Mouse (Mus musculus) lung, adult 2 months (tissue): ENCODE results near the gene Il1rapl2. TPM values are rescaled to one million over a fixed set of nuclear protein-coding genes. Genes with fewer than 3 reads are reported as not detected.

Source experiments
- DNase-seq: peaks from one replicate; pipeline ENCODE4 v3.0.0; 2022
- H3K4me1 ChIP-seq: fragments of 200-500 bp; 2 replicates; pipeline ENCODE4 v1.6.1; 2011; ENCODE audit warnings: low read length; ENCODE audit not compliant: control insufficient read depth, insufficient read depth
- H3K4me3 ChIP-seq: fragments of 200-500 bp; replicated peaks from 2 replicates; pipeline ENCODE3; 2011; ENCODE audit warnings: low read depth, mild to moderate bottlenecking, control low read depth, low read length; ENCODE audit errors: extremely low read depth
- CTCF ChIP-seq: fragments of 200-500 bp; IDR thresholded peaks from 2 replicates; pipeline ENCODE4 v1.5.1; 2011; ENCODE audit warnings: mild to moderate bottlenecking, low read length, control low read depth; ENCODE audit not compliant: insufficient read depth
- POLR2A ChIP-seq: fragments of 200-500 bp; IDR thresholded peaks from 2 replicates; pipeline ENCODE4 v1.6.1; 2011; ENCODE audit warnings: low read depth, mild to moderate bottlenecking, control low read depth, low read length, borderline replicate concordance; ENCODE audit errors: extremely low read depth
- WGBS: fragments of 180-500 bp; shearing (Covaris S2); methylation state at CpG from one replicate; pipeline ENCODE4 v1.1.7; 2018; 5-methylcytosine and 5-hydroxymethylcytosine counted together
- polyA plus RNA-seq: library from polyadenylated mRNA; depleted of rRNA; stranded (reverse); fragments of >200 nt; gene quantifications from 2 replicates; pipeline ENCODE4 v1.2.3, GENCODE M21; 2012

Il1rapl2 gene
- polyA plus RNA-seq, 1 experiment = not detected

GRCm38 (mm10) chrX:138505049-138505448, 934.6 kb downstream of the Il1rapl2 start:
- no peak for DNase-seq
- 55% methylated on average over 3 of the region's 3 CpGs for WGBS
- TF ChIP-seq POLR2A = no peak
- TF ChIP-seq CTCF = no peak
- Histone ChIP-seq H3K4me3 (no peak overlapping the region), H3K4me1 (no peaks in the 10 kb centered on the region)

GRCm38 (mm10) chrX:138620106-138620505, 1049.7 kb downstream of the Il1rapl2 start:
- H3K4me3 ChIP-seq = no peak overlapping the region
- 54% methylated on average over 3 of the region's 3 CpGs for WGBS
- TF ChIP-seq CTCF = no peak
- TF ChIP-seq POLR2A = no peak
- no peaks in the 10 kb centered on the region for H3K4me1 ChIP-seq
- DNase-seq = no peak

GRCm38 (mm10) chrX:138625311-138625710, 1054.9 kb downstream of the Il1rapl2 start:
- Histone ChIP-seq H3K4me3 (no peak overlapping the region), H3K4me1 (no peaks in the 10 kb centered on the region)
- DNase-seq = no peak
- no peak for TF ChIP-seq CTCF
- no peak for TF ChIP-seq POLR2A

GRCm38 (mm10) chrX:138722372-138722771, 1152.0 kb downstream of the Il1rapl2 start:
- WGBS = 12% methylated on average over 1 of the region's 1 CpGs
- H3K4me1 ChIP-seq = no peaks in the 10 kb centered on the region
- DNase-seq = no peak
- TF ChIP-seq CTCF (no peak), POLR2A (no peak)
- H3K4me3 ChIP-seq = no peak overlapping the region

GRCm38 (mm10) chrX:138800958-138801357, 1230.5 kb downstream of the Il1rapl2 start:
- Histone ChIP-seq H3K4me1 (no peaks in the 10 kb centered on the region), H3K4me3 (no peak overlapping the region)
- DNase-seq = no peak
- 40% methylated on average over 3 of the region's 3 CpGs for WGBS
- TF ChIP-seq POLR2A = no peak
- TF ChIP-seq CTCF = no peak

- TF ChIP-seq CTCF = no peak
- TF ChIP-seq POLR2A = no peak
- Histone ChIP-seq H3K4me3 (no peak overlapping the region), H3K4me1 (no peaks in the 10 kb centered on the region)
- no peak for DNase-seq
Measured at GRCm38 (mm10) chrX:138831876-138832275, 1261.5 kb downstream of the Il1rapl2 start.

- no peak for DNase-seq
- no peak for TF ChIP-seq POLR2A
- no peak for TF ChIP-seq CTCF
- WGBS = 51% methylated on average over 2 of the region's 2 CpGs
- no peak overlapping the region for H3K4me3 ChIP-seq
- H3K4me1 ChIP-seq = no peaks in the 10 kb centered on the region
Measured at GRCm38 (mm10) chrX:138833894-138834293, 1263.5 kb downstream of the Il1rapl2 start.

GRCm38 (mm10) chrX:138838381-138838780, 1268.0 kb downstream of the Il1rapl2 start:
- no peak overlapping the region for H3K4me3 ChIP-seq
- 68% methylated on average over 3 of the region's 3 CpGs for WGBS
- DNase-seq = no peak
- H3K4me1 ChIP-seq = no peaks in the 10 kb centered on the region
- TF ChIP-seq POLR2A = no peak
- TF ChIP-seq CTCF = no peak
